Mouse (Mus musculus): Measurements from ENCODE around the gene Hlcs. TPM values are rescaled to one million over a fixed set of nuclear protein-coding genes. Genes with fewer than 3 reads are reported as not detected.

The Hlcs gene
- total RNA-seq, 2 experiments from 2014 or later = 1.3 to 5.1 TPM

GRCm38 (mm10) chr16:94250640-94251349, 62.6 kb downstream of the Hlcs start:
- ATAC-seq (replicated peaks; ENCODE audit: low FRiP score, poor library complexity, severe bottlenecking) = no peak

GRCm38 (mm10) chr16:94250136-94250535, 63.2 kb downstream of the Hlcs start:
- no peak for ATAC-seq (replicated peaks; ENCODE audit: low FRiP score, poor library complexity, severe bottlenecking)

GRCm38 (mm10) chr16:94249666-94250065, 63.7 kb downstream of the Hlcs start:
- ATAC-seq (replicated peaks; ENCODE audit: low FRiP score, poor library complexity, severe bottlenecking) = no peak

DNA sequence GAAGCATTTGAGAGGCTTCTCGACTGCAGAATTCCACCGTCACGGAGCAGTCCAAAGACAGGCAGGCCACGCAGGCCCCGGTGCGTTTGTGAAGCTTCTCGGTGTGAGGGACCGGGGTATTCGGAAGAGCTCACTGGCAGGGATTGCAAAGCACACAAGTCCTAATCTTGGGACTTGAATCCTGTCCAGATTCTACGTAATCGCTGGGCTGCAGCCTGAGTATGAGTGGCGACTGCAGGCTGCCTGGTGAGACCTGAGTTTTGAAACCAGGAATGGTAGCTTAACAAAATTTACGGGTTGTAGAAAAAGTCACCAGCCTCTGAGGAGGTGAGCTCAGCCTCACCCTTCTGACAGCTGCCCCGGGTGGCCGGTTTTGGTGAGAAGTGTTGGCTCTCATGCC, 64.7 kb downstream of the Hlcs start:
- ATAC-seq (replicated peaks; ENCODE audit: low FRiP score, poor library complexity, severe bottlenecking) = no peak

GRCm38 (mm10) chr16:94246976-94247375, 66.4 kb downstream of the Hlcs start:
- no peak for ATAC-seq (replicated peaks; ENCODE audit: low FRiP score, poor library complexity, severe bottlenecking)

DNA sequence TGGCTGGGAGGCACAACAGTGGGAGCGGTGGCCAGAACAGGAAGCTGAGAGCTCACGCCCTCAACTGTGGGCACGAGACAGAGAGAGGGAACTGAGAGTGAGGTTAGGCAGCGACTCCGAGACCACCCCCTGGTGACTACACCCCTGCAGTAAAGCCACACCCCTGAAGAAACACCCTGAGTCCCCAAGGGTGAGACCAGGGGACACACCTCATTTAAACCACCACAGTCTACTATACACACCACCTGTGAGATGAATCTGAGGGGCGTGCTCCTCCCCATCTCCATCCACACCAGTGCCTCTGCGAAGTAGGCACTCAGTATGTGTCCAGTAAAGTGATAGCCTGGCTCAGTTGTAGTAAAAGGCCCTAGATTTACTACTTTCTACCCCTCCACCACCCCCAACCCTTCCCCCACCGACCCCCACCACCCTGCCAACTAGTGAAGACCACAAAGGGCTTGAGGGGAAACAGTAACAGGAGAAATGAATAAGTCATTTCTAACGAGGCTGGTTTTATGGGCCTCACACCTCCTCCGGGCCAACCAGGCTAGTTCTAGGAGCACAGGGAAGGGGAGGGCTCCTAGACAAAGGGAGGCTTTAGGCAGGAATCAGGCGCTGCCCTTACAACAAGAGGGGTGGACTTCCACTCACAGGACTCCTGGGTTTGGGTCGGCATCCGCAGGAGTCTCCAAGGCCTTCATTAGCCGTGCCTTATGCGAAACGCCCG, 67.2 kb downstream of the Hlcs start:
- no peak for ATAC-seq (replicated peaks; ENCODE audit: low FRiP score, poor library complexity, severe bottlenecking)

- ATAC-seq (replicated peaks; ENCODE audit: low FRiP score, poor library complexity, severe bottlenecking) = no peak
Observed at GRCm38 (mm10) chr16:94241126-94241525, 72.2 kb downstream of the Hlcs start.

- no peak for ATAC-seq (replicated peaks; ENCODE audit: low FRiP score, poor library complexity, severe bottlenecking)
Observed at GRCm38 (mm10) chr16:94240190-94240589, 73.2 kb downstream of the Hlcs start.

DNA sequence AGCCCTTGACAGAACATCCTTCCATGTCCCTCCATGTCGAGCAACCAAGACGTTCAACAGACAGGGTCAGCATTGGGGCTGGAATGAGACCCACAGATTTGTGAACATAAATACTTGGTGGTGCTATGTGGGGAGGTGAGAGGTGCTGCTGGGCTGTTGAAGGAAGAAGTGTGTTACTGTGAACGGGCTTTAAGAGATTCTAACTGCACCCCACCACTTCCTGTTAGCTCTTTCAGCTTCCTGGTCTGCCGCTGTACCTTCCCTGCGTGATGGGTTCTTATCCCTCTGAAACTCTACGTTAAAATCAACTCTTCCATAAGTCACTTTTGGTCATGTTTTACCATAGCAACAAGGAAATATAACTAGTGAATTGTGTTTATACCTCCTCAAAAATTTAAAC, 73.8 kb downstream of the Hlcs start:
- ATAC-seq (replicated peaks; ENCODE audit: low FRiP score, poor library complexity, severe bottlenecking) = no peak

- ATAC-seq (replicated peaks; ENCODE audit: low FRiP score, poor library complexity, severe bottlenecking) = no peak
Observed at GRCm38 (mm10) chr16:94239146-94239545, 74.2 kb downstream of the Hlcs start.

DNA sequence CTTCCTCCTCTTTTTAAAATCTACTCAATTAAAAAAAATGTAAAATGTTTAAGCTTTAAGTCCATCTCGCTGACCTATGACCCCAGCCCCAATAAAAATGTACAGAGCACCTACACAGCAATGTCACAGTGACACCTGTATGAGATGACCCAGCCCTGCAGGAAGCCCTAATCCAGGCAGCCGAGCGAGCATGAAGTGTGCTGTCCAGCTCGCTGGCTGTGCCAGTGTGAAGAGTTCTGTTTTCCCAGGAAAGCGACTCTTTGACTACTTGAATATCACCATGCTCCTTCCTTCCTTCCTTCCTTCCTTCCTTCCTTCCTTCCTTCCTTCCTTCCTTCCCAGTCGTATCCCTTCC, 76.3 kb downstream of the Hlcs start:
- ATAC-seq (replicated peaks; ENCODE audit: low FRiP score, poor library complexity, severe bottlenecking) = no peak

DNA sequence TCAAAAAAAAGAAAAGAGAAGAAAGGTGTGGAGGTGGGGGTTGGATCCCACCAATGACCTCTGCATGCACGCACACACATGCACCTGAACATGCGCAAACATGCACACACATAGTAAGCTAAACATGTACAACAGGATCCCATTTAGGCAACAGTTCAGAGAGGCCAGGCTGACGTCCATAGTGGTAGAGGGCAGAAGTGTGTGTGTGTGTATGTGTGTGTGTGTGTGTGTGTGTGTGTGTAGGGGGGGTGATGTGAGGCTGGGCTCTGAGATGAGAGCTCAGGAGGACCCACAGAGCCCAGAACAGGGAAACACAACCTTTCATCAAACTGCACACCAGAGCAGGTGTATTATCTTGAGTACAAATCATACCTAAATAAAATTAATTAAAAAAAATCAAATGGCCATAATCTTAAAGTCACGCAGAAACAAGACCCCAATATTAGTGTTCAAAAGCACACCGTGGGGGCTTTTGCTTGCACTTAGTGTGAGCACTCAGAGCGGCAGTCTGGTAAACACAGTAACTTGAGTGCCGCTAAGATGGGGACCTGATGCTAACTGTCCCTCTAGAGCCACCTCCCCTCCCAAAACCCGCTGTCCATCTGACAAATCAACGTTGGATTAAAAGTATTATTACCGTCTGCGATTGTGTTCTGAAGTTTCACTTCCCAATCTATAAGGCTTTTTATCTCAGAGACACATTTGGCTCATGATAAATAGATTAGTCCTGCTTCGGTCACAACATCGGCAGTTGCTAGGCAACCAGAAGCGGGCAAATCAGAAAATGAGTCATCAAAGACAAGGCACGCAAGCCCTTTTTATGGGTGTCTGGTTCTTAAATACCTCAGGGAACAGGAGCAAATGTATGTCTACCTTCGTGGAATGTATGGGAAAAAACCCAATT, 76.9 kb downstream of the Hlcs start:
- 0 out of 2 replicates have a peak, but pooled peaks have one; percentile 35 for ATAC-seq (replicated peaks; ENCODE audit: low FRiP score, poor library complexity, severe bottlenecking)

- ATAC-seq (replicated peaks; ENCODE audit: low FRiP score, poor library complexity, severe bottlenecking) = peak; percentile 74
Observed at GRCm38 (mm10) chr16:94235718-94236117, 77.7 kb downstream of the Hlcs start.

DNA sequence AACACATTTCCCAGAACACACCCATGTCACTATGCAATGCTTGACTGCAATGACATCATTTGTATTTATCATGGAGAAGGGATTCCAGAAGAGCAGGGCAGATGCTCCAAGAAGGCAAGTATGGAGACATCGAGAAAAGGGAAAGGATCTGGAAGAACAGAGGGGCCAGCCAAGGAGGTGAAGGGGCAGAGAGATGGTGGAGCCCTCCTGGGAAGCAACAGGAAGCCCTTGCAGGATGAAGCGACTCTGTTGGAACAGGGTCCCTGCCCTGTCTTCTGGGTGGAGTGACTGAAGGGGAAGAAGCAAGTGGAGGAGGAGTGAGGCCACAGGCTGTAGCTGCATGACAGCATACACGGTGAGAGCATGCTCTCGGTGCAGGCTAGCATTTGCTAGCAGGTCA, 79.2 kb downstream of the Hlcs start:
- ATAC-seq (replicated peaks; ENCODE audit: low FRiP score, poor library complexity, severe bottlenecking) = no peak

DNA sequence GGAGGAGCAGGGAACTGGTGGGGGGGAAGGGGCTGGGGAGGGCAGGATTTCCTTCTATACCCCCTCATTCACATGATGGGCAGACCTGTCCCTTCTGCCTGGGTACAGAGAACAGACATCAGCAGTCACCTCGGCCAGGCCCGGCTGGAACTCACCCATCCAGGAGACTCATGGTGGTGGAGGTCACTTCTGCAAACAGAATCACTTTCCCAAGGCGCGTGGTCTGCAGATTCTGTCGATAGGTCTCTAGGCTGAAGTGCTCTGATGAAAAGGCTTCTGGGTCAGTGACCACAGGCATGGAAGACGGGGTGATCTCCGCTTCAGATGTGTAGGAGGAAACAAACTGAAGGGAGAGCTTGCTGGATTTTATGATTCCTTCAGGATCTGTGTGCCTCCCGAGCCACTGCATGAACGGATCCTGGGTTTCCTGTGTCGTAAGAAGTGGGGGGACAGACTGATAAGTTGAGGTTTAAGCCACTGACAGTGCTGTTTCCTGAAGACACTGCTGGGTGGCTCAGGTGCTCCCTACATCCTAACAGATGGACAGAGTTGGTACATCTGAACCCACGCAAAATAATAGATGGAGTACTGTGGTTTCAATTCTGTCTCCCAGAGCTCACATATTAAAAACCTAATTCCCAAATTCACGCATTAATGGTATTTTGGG, 82.3 kb downstream of the Hlcs start:
- no peak for ATAC-seq (replicated peaks; ENCODE audit: low FRiP score, poor library complexity, severe bottlenecking)

GRCm38 (mm10) chr16:94230499-94230898, 82.9 kb downstream of the Hlcs start:
- ATAC-seq (replicated peaks; ENCODE audit: low FRiP score, poor library complexity, severe bottlenecking) = no peak

DNA sequence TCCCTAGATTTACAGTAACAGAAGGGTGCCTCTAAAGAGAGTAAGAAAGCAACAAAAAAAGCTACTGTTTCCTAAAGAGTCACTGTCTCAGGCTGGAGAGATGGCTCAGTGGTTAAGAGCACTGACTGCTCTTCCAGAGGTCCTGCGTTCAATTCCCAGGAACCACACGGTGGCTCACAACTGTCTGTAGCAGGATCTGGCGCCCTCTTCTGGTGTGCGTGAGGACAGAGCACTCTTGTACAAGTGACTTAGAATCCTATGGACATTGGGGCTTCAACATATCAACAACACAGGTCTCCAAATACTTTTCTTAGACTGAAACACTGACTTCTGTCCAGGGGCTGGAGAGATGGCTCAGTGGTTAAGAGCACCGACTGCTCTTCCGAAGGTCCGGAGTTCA, 83.5 kb downstream of the Hlcs start:
- no peak for ATAC-seq (replicated peaks; ENCODE audit: low FRiP score, poor library complexity, severe bottlenecking)

DNA sequence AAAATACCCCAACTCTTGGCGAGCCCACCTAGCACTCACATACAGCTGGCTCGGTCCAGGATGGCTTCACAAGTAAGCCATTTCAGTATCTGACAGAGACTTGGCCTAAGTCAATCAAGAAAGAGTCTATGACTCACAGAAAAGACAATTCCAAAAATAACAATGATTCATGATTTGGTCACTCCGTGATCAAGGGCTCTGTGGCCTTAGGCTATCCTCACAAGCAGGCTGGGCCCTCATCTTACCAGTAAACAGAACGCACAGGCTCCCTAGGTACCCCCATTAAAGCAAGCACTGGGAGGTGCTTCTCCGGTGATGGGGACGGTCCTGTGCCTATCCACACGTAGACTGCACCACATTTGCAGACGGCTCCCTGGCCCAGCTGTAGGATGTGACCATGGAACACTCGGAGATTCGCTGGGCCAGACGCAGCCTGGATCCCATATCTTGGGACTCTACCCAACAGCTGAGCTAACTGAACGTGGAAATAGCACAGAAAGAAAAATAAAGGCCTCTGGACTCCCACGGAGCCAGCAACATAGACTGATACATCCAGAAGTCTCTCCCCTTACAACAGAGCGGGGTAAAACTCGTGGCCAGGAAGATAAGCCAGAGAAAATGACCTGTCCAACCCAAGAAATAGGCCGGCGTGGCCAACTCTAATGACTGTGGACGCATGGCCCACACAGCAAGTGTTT, 84.4 kb downstream of the Hlcs start:
- no peak for ATAC-seq (replicated peaks; ENCODE audit: low FRiP score, poor library complexity, severe bottlenecking)

DNA sequence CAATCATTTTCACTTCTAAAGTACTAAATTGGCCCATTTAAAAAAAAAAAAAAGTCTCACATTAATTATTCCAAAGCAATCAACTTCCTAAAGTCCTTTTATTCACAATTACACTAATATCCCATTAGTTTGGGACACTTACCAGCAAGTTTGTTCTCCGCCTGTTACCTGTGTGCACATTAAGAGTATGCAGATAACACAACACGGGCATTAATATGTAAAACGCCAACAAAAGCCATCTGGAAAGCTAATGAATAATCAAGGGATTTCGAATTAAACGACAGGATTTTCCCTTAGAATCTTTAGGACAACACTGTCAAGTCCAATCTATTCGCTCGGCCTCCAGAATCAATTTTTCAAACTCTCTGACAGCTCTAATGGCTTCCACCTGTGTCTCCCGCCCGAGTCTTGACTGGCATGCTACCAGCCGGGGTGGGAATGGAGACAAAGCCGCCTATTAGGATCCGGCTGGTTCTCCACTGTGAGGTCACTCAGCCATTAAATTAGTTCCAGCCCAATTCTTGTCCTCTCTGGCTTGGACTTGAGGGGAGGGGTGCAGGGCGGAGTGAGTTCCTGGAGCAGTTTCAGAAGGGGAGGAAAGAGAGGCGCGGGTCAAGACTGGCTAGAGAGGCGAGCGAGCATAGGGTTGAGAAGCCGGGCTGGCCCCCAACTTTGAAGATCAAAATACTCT, 85.9 kb downstream of the Hlcs start:
- ATAC-seq (replicated peaks; ENCODE audit: low FRiP score, poor library complexity, severe bottlenecking) = no peak

Measured in erythroid progenitor cell, adult 5-6 weeks (primary cell).